Mouse (Mus musculus) urinary bladder, postnatal 25 days (tissue): ENCODE results near the gene Olfm1.

Source experiments
- DNase-seq: peaks from one replicate; pipeline ENCODE4 v3.0.0; 2022; ENCODE audit warnings: low spot score

Gene Olfm1

DNA sequence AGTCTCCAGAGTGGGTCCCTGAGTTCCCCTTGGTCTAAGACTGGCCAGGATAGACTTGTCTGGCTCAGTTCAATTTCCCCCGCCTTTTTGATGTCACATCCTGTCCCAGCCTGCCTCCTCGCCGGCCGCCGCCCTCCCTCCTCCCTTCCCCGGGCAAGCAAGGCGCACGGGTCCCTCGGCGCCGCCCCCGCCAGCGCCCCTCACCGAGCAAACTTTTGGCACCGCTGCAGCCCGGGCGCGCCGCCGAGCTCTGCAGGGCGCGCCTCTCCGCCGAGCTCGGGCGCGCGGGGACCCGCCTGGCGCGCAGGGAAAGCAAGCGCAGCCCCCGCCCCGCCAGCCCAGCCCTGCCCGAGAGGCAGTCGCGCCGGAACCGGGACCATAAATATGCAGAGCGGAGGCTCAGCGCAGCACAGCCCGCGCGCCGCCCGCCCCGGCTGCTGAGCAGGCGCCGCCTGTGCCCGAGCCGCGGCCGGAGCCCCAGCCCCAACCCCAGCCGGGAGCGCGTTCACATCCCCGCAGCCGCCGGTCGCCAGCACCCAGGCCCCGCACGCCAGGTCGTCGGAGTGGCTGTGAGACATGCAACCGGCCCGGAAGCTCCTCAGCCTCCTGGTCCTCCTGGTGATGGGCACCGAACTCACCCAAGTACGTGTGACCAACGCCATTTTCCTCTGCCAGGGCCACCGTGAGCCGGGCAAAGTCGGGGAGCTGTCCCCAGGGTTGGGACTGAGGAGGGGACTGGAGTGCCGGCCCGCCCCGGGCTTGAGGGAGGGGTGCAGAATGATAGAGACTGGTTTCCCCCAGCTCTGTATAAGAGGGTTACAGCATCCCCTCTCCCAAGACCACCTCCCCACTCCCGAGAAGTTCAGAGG, at the start of gene Olfm1:
Gene Olfm1, plus strand, starts transcription at position 172 of the 869 bp plus-strand sequence.
- peak; percentile 55 for DNase-seq

DNA sequence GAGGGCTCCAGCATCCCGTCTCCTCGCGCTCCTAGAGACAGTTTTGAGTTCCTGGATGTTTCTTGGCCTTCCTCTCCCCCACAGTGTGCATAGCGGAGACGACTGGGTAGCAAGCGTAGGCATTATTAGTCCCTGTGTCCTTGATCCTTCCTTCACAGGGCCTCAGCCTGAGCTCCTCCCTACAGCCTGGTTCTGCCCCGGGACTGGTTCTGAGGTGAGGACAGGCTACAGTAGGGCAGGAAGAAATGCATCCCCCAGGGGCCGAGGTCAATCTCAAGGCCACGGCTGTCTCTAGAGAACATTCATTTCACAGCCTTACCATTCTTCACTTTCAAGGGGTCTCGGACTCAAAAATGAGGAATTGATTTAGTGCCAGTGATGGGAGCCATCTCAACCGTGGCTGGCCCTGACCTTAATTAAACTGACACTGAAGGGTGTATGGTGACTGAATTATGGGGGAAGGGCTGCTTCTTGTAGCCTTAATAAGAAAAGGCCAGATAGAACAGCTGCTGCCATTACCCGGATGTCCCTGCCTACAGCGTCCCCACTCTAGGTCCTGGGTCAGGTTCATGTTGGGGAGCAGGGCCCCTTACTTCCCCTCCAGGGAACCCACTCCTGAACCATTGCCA, 49.3 kb upstream of the Olfm1 start:
- no peak for DNase-seq

DNA sequence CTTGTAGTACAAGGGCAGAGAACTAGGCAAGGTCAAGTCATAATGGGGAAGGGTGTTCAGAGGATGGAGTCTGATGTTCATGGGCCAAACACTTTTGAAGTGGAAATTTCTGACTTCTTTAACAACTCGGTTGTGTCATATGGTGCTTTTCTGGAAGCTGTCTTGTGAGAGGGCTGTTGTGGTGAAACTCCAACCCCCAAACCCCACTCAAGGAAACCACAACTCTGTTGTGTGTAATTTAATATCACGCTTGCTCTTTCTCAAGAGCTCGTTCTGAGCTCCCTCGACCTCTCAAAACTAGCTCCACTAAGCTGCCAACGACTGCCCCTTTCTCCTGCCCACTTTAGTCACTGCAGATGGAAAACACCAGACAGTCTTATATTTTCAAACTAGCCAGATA, 47.1 kb upstream of the Olfm1 start:
- DNase-seq, result no peak

DNA sequence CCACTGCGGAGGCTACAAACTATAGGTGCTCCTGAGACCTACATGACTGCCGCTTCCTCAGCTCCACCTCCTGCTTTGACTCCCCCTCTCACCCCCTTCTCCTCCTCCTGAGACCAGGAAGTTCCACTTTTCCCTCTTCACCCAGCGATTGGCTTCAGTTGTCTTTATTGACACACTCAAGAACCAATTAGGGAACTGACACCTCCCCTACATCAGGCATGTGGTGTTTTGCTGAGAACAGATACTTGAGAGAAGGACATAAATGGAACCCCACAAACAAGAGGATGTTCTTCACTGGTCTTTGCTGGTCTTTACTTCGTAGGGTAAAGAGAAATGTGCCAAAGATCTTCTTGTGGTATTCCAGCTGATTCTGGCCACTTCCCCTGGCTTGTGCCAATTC, 46.6 kb upstream of the Olfm1 start:
- DNase-seq, result no peak

DNA sequence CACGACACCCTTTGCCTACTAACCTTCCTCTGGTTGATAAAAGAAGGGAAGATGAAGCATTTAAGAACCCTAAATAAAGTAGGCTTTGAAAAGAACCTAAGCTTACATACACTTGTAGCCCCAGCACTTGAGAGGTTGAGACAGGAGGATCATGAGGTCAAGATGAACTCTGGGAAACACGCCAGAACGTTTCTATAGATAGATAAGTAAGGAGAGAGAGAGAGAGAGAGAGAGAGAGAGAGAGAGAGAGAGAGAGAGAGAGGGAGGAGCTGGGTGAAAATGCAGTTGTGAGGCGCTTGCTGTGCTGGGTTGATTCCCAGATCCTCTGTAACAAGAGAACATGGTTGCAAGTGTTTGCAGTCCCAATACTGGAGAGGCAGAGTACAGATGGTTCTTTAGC, 46.1 kb upstream of the Olfm1 start:
- DNase-seq, result no peak

DNA sequence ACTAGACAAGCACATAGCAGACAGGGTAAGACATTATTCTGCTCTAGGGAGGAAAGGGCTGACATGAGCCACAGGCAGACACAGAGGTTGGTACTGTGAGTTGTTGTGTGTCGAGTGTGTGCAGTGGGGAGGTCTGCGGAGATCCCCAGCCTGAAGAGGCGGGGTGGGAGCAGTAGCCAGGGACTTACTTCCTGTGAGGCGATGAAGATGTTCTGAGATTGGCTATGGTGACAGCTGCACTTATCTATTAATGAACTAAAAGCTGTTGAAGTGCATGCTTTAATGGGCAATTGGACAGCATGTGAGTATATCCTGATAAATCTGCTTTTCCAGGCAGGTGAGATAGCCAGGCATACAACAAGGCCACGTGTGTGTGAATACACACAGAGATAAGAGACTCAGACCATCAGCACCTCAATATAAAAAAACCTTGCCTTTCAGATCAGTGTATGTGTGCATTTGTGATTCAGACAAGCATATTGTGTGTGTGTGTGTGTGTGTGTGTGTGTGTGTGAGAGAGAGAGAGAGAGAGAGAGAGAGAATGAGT, 45.5 kb upstream of the Olfm1 start:
- no peak for DNase-seq

DNA sequence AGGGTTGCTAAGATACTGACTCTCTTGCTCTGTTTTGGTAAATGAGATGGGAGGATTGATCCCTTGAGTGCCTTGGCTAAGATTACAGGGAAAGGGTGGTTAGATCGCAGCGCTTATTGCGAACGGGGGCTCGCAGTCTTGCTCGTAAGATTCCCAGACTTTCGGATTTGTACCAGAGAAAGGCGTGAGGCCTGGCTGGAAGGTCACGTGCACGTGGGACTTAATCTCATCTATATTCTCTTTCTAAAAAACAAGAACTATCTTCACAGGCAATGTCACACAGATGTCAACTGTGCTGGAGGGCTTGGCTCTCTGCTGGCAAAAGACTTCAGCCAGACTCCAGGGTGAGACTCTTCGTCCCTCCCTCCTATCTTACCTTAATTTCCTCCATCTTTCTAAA, 43.1 kb upstream of the Olfm1 start:
- DNase-seq, result no peak

DNA sequence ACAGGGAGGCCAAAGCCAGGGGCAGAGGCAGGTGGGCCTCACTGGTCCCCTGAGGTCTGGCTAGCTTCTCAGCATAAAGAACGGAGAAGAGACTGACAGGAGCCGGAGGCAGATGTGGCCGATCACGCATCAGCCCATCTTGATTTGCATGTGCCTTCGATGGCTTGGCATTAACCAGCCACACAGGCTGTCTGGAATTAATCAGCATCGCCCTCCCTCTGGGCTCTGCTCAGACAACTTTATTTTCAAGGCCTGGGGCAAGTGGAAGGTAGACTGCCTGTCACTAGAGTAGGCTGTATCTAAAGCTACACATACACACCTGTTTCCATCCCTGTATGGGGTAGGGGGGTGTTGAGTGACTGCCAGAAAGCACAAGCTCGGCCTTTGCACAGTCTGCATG, 32.2 kb upstream of the Olfm1 start:
- no peak for DNase-seq

DNA sequence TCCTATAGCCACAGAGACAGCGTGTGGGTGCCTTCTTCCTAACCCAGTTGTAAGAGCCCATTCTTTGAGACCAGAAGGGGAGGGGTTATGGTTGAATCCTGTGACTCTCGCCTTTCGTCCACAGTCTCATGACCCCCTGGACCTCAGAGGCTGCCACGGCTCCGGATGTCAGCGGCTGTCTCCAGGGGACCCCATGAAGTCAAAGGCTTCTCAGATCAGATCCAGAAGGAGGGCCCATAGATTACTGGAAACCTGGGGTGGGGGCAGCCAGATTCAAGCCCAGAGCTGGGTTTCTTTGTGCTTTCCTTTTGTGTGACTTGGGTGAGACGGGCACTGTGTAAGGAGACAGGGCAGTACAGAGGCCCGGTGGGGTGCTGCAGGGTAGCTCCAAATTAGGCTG, 27.2 kb upstream of the Olfm1 start:
- DNase-seq, result no peak

DNA sequence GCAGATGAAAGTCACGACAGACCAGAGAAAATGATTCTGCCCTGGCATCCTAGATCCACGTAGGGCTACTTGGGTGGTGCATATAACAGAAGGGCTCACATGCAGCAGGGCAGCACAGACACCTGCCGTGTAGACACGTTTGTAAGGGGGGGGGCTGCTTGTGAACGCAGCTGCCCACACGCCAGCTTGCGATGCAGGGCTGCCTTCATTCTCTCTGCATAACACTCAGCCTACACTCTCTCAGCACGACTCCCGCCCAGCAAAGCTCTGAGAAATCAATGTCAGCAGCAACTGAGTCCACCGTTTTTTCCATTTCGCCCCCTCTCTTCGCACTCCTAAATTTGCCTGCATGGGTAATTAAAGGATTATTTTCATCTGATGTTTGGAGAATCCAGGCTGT, 23.5 kb upstream of the Olfm1 start:
- no peak for DNase-seq

DNA sequence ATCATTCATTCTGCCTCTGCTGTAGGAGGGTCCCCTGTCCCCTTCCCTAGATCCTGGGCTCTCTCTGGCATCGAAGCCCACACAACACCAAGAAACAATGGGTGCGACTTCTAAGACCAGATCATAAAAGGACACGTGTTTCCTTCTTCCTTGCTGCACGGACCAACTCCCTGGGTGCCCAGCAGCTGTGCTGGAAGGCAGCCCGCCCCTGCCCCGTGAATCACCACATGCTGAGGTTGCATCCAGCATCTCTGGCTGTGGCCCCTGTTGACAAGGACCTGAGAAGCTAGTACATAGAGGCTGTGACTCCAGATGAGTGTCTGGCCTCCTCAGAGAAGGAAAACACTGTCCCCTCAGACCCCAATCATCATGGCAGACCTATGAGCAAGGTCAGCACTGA, 20.8 kb upstream of the Olfm1 start:
- DNase-seq, result no peak

DNA sequence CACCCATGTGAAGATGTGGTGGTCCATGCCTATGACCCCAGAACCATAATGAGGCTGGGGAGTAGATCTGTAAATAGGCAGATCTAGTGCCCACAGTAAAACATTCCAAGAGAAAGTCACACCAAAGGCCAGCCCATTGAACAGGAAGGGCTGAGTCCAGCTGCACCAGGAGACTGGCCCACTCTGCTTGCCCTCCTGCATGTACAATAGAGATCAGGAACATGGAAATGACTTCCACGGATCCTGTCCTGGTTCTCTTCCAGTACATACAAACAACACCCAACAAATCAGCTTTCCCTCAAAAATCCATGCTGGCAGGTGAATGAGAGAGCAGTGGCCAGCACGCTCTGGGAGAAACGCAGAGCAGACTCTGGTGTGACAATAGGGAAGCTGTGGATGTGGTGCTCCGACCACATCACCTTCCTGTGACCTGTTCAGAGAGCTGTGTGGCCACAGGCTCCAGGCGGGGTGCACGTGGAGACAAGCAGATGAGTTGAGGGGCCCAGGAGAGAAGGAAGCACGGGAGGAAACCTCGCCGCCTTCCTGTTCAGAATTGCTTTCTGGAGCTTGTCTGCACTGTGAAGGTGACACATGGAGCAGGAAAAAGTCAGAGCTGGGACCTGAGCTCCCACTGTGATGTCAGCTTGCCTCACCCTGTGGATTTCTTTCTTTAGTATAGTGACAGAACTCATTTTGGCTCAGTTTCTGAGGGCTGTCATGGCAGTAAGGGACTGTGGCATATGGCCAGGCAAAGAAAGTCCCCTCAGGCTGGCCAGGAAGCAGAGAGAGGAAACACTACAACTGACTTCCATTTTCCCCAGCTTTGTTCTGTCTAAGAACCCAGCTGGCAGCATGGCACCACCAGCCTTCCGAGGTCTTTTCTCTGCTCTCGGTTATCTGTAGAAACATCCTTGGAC, 19.3 kb upstream of the Olfm1 start:
- DNase-seq, result no peak

DNA sequence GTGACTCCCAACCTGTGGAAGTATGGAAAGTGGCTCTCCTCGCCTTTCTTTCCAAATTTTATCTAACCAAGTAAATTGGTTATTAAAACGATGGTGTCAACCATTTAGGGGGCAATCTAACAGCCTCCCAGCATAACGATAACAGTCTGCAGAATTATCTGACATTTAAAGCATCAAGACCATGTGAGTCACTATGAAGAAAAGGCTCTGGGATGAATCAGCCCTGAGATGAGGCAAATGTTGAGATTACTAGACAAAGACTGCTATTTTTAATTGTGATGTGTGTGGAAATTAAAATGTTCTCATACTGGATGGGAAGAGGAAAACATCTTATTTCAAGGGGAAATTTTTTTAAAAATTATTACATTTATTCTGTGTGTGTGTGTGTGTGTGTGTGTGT, 18.4 kb upstream of the Olfm1 start:
- no peak for DNase-seq

DNA sequence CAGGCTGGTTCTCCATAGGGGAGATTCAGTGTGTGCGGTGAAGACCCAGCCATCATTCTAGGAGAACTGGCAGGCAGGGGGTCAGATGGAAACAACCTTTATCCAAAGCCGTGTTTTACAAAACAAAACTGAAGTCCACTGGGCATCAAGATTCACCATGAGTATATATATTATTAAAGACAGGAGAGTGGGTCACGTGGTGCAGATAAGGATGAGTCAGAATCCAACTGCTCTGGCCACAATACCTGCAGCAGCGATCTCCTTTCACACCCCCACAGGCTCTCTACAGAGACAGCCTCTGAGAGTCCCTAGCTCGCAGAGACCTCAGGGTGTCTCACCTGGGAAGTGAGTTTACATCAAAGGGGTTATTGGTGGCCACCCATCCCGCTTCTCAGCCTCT, 14.2 kb upstream of the Olfm1 start:
- no peak for DNase-seq

DNA sequence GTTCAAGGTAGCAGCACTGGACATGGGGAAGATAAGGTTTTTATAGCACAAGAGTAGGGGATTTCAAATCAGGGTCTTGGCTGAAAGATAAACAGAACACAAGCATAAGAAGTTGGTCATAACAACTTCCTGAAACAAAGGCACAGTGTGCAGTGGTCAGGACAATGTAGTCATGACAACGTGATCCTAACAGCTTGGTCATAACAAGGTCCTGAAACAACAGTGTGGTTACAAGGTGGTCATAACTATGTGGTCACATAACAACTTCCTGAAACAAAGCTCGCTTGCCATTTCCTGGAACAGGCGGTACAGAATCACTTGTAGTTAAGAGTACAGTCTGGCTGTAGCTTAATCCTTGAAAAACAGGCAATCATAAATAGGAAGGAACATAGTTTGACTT, 12.7 kb upstream of the Olfm1 start:
- no peak for DNase-seq

DNA sequence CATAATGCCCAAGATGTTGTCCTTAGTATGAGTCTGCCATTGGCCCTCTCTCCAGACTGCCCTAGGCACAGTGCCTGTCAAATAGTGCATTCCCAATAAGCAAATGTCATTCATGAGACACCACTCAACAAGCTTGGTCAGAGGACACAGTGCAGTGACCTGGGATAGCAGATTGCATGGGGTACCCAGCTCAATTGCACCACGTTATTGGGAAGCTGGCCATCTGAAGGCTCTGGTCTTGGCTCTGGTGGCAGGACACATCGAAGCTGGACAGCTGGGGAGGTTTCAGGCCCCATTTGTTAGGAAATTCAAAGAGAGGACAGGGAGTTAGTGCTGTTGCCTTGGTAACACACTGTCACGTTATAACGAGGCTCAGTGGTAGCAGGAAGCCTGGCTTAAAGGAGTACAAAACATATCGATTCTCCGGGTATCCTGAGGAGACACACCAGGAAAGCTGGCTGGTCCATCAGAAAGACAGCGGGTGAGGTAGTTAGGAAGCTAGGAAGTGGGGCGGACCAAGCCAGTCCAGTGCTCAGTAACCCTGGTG, 4.3 kb upstream of the Olfm1 start:
- DNase-seq, result no peak

DNA sequence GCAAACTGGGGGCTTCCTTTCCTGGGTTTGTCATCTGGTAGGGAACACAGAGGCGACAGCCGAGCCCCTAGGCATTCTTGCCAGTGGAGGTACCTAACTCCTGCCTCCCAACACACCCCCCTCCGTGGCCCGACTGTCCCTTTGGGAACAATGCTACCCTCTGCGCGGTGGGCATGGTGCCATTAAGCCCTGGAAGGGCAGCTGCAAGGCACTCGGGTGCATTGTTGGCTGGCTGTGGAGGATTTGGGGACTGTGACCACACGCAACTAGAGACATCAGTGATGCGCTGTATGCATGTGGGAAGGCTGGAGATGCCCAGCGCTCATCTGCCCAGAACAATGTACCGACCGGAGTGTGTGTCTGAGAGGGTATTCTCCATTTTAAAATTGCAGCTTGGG, 897 bp downstream of the Olfm1 start:
- no peak for DNase-seq

DNA sequence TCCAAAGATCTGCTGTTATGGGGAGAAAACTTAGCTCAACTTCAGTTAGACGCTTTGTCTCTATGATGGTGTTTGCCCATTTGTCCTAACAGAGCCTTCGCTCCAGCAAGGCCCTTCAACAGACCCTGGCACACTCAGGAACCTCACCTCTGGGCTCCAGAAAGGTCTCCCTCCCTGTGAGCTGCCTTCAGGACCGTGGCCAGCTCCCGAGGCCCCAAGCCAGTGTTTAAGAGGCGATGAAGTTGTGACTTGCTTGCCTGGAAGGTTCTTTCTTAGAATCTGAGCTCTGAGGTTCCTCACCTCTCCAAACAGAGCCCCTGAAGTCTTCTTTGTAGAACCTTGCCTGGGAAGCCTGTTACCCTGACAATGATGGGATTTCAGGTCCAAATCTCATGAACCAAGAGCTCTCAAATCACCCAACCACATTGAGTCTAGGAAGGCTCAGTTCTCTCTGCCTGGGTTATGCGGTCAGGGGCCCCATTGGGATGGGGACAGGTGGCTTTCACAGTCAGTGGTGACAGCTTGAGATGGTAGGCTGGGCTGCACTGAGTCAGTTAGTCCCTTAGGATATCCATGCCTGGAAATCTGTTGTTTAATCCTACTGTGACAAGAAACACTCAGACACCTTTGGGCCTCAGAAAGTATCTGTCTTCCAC, 2.3 kb downstream of the Olfm1 start:
- peak; percentile 25 for DNase-seq

DNA sequence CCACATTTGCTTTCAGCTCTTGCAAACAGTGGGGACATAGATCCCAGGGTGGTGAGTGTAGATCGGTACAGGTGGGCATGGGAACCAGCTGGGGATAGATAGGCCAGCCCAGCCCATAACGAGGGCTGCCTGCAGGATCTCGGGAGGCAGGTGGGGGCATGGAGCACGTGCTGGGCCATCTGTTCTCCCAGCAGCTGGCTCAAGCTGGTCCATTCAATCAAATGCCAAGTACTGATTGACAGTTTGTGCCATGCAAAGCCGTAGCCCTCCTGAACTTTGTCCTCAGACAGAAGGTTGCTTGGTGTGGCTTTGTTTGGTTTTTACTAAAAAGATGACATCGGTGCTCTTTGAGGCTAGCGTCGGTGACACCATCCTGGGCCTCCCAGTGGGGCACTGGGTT, 2.9 kb downstream of the Olfm1 start:
- DNase-seq, result no peak

DNA sequence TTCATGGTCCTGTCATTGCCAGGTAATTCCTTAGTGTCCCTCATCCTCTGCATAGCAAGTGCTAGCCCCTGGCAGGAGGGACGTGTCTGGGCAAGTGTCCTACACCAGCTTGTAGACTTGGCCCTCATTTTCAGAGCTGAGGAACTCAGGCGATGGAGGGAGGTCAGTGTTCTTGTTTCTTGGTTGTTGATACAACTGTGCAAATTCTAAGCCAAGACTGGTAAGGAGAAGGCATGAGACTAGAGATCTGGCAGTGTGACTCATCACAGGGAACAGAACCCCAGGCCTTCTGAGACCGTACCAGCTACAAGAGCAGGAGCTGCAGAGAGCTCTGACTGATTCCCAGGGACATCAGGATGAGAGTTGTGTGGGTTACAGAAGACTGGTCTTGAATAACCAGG, 8.6 kb downstream of the Olfm1 start:
- no peak for DNase-seq

DNA sequence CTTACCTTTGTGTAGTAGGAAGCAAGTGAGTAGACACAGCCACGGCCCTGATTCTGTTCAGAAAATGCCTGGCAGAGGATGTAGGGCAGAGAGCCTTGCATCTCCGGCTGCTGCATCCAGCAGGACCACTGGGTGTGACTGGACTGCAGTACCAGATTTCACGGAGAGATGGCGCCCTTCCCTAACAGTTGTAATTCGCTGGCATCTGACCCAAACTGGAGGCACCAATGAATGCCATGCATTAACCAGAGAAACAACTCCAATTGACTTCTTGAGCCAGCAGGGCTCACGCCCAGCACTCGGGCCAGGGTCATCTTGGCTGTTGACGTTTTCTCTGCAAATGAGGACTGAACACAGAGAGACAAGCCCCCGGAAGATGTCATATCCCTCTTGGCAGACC, 11.4 kb downstream of the Olfm1 start:
- DNase-seq, result peak; percentile 94
